Mouse (Mus musculus) heart, postnatal 4 days (tissue): ENCODE measurements at regions not wholly inside any gene's neighbourhood (a gene's known extent, or its start where the extent isn't known, plus 50 kb on each side); places are given as distances from the start of the nearest gene placed in this dataset.

Experiments
- DNase-seq: peaks from one replicate; pipeline ENCODE4 v3.0.0; 2021

- DNase-seq = no peak
Observed at GRCm38 (mm10) chr13:102135210-102135609, 367.2 kb upstream of the Pik3r1 start.

- no peak for DNase-seq
Observed at GRCm38 (mm10) chr13:102142986-102143385, 375.0 kb upstream of the Pik3r1 start.

GRCm38 (mm10) chr13:102143848-102144247 is 375.8 kb upstream of the Pik3r1 start:
- DNase-seq = no peak

- DNase-seq = no peak
Observed at GRCm38 (mm10) chr13:102148039-102148438, 380.0 kb upstream of the Pik3r1 start.

- DNase-seq = peak; percentile 7
Observed at GRCm38 (mm10) chr13:102153785-102154608, 386.0 kb upstream of the Pik3r1 start.

DNA sequence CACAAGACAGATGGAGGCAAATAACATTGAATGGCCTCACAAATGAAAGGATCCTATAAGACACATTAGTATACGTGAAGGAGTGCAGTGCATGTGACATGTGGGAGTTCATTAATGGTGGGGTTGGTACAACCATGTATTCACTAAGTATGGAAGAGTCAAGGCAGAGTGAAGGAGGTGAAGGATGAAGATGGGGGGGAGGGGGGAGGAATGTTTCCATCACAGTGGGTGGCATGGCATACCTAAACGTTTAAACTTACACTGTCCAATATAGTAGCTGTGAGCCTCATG is 386.5 kb upstream of the Pik3r1 start:
- DNase-seq = no peak

DNA sequence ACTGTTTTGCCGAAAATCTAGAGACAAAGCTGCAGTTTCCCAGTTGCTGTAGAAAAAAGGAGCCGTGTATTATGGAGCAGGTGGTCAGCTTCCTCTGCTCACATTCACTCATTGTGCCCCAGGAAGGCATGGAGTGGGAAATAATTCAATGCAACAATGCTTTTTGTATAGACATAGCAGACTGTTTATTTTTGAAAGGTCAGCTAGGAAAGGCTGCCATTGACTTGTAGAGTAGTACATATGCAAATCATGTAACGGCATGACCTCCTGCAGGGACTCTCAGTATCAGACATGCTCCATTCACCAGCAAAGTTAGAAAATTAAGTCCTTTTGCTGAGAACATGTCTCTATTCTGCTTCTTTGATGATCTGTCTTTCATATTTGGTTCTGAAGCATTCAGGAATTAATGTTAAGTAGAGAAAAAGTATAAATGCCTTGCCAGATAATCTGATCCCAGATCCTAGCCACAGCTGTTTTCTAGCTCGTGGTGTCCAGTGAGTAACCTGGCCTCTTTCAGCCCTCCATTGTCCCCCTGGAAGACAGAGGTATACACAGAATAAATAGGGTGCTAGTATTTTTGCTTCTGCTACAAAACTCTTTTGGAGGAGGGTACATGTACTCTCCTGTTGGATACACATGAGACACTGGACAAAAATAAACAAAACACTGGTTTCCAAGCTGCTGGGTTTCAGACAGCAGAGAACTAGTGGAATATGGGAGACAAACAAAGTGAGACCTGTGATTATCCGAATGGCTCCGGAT is 389.5 kb upstream of the Pik3r1 start:
- no peak for DNase-seq

- no peak for DNase-seq
Observed at GRCm38 (mm10) chr13:102173382-102174234, 405.6 kb upstream of the Pik3r1 start.

DNA sequence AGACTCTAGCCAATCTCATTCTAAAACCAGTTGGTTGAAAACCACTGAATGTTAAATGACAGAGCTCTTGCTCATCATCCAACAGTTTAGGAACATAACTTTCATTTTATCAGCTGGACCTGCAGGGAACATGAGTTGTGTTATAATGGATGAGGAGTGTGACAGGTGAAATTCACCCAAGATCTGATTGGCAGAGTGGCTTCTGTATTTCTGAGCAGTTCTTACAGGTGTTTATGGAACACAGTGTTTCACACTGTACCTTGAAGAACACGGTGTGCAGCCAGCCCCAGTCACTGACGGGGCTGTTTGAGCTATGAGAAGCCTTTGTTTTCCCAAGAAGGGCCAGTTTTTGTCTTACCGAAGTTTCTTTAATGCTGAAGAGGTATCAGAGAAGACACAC is 406.4 kb upstream of the Pik3r1 start:
- DNase-seq = no peak

DNA sequence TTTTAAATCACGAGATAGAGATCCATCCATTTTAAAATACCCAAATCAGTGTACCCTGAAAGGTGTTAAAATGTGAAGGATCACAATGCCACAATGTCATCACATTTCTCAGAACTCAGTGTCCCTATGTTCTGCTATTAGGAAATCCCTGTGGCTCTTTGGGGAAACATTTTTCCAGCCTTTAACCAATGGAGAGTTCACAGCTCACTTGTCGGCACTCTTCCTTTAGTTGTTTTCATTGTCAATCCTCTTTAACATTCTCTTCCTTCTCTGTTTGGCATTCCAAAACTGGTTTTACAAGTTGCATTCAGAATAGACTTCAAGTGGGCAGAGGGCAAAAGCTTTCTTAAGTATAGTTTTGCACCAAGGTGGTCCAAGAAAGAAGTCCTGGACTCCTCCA is 406.9 kb upstream of the Pik3r1 start:
- no peak for DNase-seq

- no peak for DNase-seq
Observed at GRCm38 (mm10) chr13:102175406-102175805, 407.4 kb upstream of the Pik3r1 start.

DNA sequence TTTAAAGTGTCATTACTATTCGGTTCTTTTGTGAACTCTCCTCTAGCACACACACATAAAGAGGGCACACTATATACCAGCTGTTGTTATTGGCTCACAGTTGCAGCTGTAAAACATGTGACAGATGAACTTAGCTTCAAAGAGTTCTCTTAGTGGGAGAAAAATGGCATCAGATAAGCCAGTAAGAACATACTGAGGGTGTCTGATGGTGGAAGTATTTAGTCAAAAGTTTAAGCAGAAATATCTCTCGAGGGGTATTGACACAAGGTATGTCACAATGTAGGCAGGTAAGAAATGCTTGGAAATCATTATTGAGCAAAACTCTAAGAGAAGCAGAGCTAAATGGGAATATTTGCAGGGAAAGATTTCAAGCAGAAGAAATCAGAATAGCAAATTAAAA is 408.4 kb upstream of the Pik3r1 start:
- DNase-seq = no peak

GRCm38 (mm10) chr13:102194716-102195115 is 426.7 kb upstream of the Pik3r1 start:
- no peak for DNase-seq

- no peak for DNase-seq
Observed at GRCm38 (mm10) chr13:102202301-102202700, 434.3 kb upstream of the Pik3r1 start.

DNA sequence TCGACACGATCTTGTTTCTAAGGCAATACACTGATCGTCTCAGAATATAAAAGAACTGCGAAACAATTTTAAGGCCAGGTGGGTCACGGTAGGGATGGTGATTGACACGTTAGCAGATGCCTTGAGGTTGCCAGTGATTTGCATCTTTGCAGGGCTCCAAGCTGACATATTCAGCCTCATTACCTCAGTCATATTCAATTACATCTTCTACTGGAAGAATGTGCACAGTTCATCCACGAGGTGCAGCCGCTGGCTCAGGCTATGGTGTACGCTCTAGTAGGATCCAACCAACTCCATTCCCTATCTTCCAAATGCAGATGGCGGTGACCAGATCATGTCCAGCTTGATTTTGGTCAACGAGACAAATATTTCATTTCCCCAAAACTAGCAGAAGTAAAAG is 450.5 kb upstream of the Pik3r1 start:
- DNase-seq = no peak

- DNase-seq = no peak
Observed at GRCm38 (mm10) chr13:102231048-102231447, 462.3 kb upstream of the Cd180 start.

DNA sequence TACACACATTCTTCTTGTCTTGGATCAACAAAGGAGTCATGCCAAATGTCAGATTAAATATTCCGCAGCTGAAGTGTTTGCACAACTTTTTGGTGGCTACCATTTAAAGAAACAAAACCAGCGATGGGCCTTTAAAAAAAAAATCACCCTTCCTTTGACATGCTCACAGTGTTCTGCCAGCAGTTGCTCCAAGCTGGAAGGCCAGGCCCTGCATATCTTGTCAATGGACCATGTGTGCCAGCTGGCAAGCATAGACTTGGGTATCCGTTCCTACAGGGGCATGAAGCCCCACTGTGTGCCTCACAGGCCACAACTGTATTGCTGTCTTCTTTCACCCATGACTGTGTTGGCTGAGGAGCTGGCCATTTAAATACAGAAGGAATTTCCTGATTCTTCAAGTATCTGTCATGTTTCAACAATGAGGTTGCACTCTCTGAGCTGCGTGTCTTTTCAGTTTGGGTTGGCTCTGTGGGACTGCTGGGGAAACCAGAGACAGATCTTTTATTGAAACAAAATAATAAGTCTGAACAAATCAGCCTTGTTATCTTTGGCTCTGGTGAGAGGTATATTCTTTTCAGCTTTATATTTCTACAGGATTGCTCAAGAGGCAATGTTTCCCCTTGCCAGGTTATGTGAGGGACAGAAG is 460.9 kb upstream of the Cd180 start:
- peak; percentile 48 for DNase-seq

DNA sequence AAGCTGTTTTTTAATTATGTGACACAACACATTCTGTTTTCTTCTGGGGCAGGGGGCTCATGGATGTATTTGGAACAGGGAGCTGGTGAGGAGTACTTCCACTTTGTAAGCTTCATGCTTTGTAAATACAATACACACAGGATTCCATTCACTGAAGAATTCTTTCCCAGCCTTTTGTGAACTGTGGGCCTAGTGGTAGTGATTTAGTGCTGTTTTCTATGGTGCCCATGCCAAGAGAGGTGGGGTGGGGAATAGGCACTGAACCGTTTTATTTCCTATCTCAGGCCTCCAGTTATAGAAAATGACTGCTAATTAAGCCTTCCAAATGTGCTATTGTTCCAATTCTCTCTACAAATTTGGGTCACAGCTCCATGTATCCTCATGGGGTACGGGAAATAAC is 442.5 kb upstream of the Cd180 start:
- DNase-seq = no peak

GRCm38 (mm10) chr13:102251709-102252108 is 441.6 kb upstream of the Cd180 start:
- DNase-seq = no peak

- DNase-seq = no peak
Observed at GRCm38 (mm10) chr13:102255401-102256371, 437.7 kb upstream of the Cd180 start.

DNA sequence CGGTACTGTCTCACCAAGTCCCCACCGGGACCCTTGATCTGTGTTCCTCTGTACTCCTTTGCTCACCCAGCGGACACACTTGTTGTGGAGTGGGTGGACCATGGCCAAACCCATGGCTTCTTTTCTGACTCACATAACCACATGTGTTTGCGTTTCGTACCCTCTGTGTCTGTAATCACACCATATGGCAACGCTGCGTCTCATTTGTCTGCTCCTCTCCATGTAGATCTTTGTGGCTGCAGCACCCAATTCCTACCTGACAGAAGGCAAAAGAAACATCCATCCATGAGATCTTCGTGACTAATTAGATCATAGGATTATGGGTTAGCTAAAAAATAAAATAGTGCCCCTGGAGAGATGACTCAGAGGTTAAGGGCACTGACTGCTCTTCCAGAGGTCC is 435.2 kb upstream of the Cd180 start:
- no peak for DNase-seq
